Mouse (Mus musculus): ENCODE data around the gene Ece1. TPM values are rescaled to one million over a fixed set of nuclear protein-coding genes. Genes with fewer than 3 reads are reported as not detected.

Ece1 gene
- polyA plus RNA-seq, 1 experiment: 1.7 TPM

DNA sequence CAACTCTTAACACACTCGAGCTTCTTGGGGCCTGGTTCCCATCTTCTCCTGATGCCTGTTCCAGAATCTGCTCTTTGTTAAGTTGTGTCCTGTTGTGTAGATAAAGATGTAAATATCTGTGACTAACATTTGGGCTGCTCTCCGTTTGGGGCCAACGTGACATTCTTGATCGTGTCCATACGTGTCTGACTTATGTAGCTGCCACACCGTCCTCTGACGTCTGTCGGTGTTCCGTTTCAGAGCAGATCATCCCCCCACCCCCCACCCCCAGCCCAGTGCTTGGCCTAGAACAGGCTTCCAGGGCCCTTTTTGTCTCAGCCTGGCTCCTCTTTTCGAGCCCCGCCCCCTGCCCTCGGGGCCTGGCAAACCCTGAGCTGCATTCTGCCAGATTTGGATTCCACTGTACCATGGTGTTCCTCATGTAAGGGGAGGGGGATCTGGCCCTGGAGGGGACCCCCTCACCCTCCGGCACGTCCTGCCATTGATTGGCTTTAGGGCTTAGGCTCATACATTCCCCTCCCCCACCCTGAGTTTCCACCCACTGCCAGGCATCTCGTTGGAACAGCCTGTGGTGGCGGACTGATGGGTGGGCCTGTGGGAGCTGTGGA lies 7.7 kb downstream of the Ece1 start:
- no peak for TF ChIP-seq GATA1 (IDR thresholded peaks at IDR 0.05; ENCODE audit: low read length)

DNA sequence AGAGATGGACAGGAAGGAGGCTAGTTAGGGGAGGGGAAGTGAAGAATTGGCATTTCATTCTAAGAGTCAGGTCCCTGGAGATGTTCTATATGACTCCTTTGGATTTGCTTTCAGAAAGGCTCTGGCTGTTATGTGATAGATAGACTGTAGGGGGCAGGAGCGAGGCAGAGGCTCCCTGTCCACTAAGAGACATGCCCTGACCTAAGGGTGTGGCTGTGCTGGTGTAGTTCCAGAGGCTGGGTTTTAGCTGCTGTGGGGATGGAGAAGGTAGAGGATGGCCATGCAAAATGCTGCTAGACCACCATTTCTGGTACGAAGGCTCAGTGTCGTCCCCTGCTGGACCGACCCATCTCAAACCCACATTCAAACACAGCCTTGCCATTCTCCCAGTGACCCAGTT lies 8.9 kb downstream of the Ece1 start:
- no peak for TF ChIP-seq GATA1 (IDR thresholded peaks at IDR 0.05; ENCODE audit: low read length)

DNA sequence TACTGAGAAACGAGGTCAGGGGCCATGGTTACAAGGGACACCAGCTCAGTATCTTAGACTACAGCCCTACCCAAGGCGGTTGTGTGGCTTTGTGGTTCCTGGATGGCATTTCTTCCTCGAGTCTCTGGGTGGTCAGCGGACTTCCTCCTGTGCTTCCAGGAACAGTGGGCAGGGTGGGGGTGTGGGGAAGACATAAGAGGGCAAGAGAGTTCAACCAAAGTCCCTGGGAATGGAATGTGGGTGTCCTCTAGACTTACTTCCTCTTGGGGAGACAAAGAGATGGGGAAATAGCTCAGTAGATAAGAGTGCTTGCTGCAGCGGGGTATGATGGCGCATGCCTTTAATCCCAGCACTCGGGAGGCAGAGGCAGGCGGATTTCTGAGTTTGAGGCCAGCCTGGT lies 9.4 kb downstream of the Ece1 start:
- TF ChIP-seq GATA1 (IDR thresholded peaks at IDR 0.05; ENCODE audit: low read length): no peak

DNA sequence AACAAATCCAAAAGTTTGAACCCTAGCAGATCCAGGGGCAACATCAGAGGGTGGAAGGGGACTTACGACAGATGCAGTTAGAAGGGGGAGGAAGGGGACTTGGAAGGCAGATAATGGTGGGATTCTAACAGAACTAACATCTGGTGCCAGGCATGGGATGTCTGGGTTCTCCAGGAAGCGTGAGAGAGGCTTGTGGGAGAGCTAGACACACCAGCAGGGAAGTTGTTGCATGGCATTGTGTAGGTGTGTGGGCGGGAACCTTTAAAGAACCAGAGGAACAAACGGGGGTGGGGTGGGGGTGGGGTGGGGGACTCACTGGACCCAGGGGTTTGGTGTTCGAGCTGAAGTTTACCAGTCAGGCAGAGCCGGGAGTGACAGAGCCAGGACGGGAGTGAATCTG lies 12.3 kb downstream of the Ece1 start:
- no peak for TF ChIP-seq GATA1 (IDR thresholded peaks at IDR 0.05; ENCODE audit: low read length)

DNA sequence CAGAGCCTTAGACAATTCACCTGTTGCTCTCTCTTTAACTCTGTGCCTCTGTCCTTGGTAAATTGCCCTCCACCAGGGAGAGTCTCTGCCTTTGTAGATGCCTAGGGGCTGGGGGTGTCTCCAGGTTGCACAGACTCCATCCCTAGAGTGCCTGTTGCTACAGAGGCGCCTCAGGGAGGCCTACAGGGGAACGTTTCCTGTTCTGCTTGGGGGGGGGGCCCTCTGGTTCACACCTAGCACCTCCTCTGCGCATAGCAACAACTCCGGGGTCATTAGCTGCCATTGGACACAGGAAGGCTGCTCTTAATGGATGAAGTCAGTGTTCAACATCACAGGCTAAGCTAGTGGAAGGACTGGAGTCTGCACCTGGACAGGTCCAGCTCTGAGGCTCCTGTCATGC lies 12.8 kb downstream of the Ece1 start:
- TF ChIP-seq GATA1 (IDR thresholded peaks at IDR 0.05; ENCODE audit: low read length): no peak

DNA sequence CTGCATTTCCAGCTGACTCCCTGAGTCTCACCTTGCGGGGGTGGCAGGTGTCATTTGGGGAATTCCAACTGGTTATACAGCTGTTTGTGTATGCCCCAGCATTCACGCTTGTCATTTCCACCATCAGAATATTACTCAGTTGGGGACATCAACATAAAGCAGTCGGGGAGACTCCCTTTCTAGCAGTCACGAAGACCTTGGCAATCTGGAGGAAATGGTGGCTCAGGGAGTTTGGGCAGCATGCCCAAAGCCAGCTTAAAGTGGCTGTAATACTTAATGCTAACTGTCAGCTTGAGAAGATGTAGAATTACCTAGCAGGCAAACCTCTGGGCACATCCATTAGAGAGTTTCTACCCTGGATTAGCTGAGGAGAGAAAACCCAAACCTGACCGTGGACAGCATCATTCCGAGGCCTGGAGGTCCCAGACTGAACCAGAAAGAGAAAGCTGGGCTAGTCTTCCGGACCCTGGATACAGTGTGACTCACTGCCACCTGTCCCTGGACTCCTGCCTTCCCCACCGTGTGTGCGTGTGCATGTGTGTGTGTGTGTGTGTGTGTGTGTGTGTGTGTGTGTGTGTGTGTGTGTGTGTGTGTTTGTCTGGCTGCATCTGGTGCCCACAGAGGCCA lies 13.5 kb downstream of the Ece1 start:
- no peak for TF ChIP-seq GATA1 (IDR thresholded peaks at IDR 0.05; ENCODE audit: low read length)

DNA sequence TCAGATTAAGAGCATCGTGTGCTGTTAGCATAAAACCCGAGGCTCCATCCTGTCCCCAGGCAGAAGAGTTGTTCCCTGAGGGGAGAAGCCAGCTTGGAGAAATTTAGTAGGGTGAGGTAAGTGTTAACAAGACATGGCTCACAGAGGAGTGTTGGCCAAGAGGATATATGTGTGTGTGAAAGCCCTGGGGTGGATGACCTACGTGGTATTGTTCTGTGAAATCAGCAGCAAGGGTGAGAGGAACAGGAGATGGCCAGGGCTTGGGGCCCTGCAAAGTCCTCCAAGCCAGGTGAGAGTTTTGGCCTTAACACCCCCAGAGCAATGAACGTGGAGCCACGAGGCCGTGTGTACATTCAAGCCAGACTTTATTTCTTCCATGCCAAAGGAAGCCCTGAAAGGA lies 14.8 kb downstream of the Ece1 start:
- TF ChIP-seq GATA1 (IDR thresholded peaks at IDR 0.05; ENCODE audit: low read length): no peak

DNA sequence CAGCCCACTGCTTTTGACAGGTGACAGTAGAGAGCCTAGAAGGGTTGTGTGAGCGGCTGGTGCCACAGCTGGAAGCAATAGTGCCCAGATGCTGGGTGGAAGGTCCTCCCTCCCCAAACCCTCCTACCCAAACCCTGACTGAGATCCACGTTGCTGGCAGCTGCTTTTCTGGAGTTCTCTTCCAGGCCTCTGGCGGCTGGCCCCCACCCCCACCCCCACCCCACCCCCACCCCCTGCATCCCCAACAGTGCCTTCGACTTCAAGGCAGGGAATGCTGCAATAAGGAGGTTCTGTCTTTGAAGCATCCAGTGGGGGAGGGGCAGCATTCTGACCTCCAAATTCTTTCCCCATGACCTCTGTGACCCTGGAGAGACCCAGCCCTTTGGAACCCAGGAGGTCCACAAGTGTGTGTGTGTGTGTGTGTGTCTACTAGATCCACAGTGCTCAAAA lies 15.4 kb downstream of the Ece1 start:
- TF ChIP-seq GATA1 (IDR thresholded peaks at IDR 0.05; ENCODE audit: low read length): no peak

DNA sequence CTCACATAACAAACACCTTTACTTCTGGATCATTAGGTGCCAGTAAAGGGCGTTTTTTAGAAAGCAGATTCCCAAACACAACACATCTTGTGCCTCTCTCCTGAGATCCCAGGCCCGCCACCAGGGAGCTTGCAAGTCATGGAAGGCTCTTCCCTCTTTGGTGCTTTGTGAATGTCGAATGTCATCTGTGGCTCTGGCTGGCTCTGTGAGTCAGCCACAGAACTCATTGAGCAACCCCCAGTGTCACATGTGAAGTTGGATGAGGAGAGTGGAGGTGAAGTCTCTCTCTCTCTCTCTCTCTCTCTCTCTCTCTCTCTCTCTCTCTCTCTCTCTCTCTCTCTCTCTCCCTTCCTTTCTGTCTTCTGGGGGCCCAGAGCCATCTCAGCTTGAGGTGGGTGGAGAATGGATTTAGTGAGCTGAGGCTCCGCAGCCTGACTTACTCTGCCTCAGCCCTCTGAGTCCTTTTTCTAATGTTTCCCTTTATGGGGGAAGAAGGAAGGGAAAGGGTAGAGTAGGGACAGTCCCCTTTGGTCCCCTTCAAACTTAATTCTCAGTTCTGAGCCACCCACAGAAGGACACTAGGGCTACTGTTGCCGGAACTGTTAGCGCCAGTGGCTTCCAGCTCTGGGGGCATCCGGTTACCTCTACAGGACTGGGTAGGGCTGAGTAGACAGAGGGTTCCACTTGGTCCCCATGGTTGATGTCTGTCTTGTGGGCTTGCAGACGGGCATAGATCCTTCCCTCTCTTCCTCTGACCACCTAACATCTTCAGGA lies 17.5 kb downstream of the Ece1 start:
- no peak for TF ChIP-seq GATA1 (IDR thresholded peaks at IDR 0.05; ENCODE audit: low read length)

DNA sequence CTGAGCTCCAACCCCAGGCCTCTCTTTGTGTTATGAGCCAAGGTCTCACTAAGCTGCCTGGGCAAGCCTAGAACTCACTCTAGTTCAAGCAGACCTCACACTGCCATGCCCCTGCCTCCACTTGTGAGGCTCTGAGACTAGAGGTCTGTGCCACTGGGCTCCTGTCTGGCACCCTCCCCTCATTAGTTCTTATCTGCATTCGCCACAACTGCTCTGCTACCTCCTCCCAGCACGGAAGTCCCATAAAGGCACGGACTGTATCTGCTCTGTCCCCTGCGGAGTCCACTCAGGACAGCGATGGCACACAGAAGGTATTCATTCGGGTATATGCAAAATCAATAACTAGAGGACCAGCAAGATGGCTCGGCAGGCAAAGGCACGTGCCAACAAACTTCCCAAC lies 19.4 kb downstream of the Ece1 start:
- no peak for TF ChIP-seq GATA1 (IDR thresholded peaks at IDR 0.05; ENCODE audit: low read length)

DNA sequence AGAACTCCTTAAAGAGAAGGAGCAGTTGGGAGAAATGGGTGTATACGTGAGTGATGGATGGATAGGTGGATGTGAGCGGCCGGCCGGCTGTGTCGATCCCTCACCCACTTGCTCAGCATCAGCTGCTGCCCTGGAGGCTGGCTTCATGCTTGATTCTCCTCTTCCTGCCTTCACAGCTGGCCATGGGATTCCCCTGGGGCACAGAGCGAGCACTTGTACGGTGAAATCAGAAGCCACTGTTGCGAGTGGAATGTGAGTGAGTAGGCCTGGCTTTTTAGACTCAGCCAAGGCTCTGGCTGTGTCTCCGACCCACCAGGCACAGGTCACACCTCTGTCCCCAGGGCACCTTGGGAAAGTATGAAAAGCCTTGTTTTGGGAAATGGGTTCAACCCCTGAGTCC lies 20.6 kb downstream of the Ece1 start:
- no peak for TF ChIP-seq GATA1 (IDR thresholded peaks at IDR 0.05; ENCODE audit: low read length)

DNA sequence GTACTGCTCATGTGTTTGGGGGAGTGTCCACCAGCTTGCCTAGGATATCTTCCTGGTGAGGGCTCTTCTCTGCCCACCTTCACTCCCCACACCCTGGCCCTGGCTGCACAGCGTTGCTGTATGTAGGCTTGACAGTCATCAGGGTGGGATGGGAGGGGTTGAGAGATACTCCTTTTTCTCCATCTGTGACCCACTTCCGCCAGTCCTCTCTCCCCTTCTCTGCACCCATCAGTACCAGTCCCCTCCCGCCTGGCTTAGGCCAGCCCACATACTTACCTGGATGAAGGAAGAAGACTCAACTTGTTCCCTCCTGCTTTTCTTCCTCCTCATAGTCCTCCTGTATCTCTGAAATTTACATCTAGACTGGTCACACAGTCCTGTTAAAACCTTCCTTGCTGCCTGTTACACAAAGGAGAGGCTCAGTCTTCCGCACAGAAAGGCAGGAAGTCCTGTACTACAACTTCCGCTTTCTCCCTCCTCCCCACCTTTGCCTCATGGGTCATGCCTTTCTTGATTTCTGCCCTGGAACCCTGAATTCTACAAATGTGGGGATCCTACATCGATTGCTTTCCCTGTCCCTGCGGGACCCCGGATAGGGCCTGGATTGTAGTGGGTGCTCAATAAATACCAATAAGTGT lies 21.6 kb downstream of the Ece1 start:
- TF ChIP-seq GATA1 (IDR thresholded peaks at IDR 0.05; ENCODE audit: low read length): no peak

DNA sequence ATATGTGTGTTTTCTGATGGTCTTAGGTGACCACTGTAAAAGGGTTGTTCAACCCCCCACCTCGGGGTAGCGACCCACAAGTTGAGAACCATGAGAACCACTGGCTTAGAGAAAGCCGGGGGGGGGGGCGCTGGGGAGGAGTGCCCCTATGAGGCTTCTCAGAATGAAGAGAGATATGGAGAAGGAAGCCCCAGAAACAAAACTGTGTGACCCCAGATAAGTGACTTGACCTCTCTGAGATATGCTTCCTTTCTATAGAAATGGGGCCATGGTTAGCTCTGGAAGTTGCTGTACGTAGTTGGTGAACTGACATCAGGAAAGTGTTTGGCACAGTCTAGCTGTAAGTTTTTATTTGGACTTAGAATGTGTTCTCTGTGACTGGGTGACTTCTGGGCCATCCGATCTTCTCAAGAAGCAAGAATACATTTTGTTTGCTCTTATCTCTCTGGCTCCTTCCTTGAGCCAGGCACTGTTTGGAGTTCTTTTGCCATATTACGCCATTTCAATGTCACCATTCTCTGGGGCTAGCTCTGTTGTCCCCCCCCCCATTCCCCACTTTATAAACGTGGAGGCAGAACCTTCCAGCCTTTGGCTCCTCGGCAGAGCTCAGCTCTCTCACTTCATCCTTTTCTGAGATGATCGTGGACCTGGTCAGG lies 25.4 kb downstream of the Ece1 start:
- no peak for TF ChIP-seq GATA1 (IDR thresholded peaks at IDR 0.05; ENCODE audit: low read length)

DNA sequence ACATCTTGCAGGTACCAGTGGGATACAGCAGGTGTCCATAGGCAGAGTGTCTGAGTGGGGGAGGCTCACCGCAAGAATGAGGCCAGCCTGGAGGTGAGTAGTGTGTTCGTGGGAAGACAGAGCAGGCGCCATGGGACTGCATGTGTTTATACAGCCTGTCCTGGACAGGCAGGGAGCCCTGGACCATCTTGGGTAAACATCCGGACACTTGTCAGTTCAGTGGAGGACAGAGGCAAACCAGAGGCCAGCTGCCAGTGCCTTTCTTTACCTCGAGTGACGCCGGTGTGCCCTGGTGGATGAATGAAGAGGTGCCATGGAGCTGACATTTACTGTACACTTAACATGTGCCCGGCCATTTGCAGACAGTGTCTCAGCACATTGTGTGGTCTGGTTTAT lies 26.0 kb downstream of the Ece1 start:
- TF ChIP-seq GATA1 (IDR thresholded peaks at IDR 0.05; ENCODE audit: low read length): no peak

DNA sequence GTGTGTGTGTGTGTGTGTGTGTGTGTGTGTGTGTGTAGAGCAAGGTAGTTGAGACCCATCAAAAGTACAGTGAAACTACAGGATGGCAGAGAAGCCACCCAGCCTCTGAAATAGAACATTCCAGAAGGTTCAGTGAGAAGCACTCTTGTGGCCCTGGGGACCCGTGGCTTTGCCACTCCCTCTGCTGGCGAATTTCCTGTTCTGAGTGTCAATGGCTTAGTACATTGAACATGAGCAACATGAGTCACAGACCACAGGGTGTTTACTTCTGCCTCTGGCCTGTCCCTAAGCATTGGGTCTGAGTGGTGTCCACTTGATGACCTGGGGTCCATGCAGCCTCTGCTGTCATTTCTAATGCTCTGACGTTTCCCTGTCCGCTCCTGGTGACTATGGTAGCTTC lies 28.6 kb downstream of the Ece1 start:
- TF ChIP-seq GATA1 (IDR thresholded peaks at IDR 0.05; ENCODE audit: low read length): no peak

Measured in G1E-ER4 (cell line).